Mouse (Mus musculus) heart, adult 2 months (tissue): ENCODE measurements around the gene Ints11. TPM values are rescaled to one million over a fixed set of nuclear protein-coding genes. Genes with fewer than 3 reads are reported as not detected.

Source experiments
- DNase-seq, 2 experiments: peaks; one replicate each; pipeline ENCODE4 v3.0.0; 2021
- H3K27ac ChIP-seq: fragments of 200-600 bp; 2 replicates; pipeline ENCODE4 v1.8.1; 2022
- H3K27me3 ChIP-seq: fragments of 200-500 bp; 2 replicates; pipeline ENCODE4 v1.6.1; 2012; ENCODE audit warnings: mild to moderate bottlenecking, low read length, inconsistent platforms, mixed read lengths; ENCODE audit not compliant: control insufficient read depth, insufficient read depth
- H3K36me3 ChIP-seq: fragments of 200-500 bp; 2 replicates; pipeline ENCODE4 v1.6.1; 2012; ENCODE audit warnings: low read length, inconsistent platforms; ENCODE audit not compliant: control insufficient read depth, insufficient read depth
- H3K4me1 ChIP-seq: fragments of 200-500 bp; 2 replicates; pipeline ENCODE4 v1.6.1; 2011; ENCODE audit warnings: low read length; ENCODE audit not compliant: control insufficient read depth, insufficient read depth
- H3K4me3 ChIP-seq: fragments of 200-600 bp; 2 replicates; pipeline ENCODE4 v1.8.1; 2022
- H3K79me2 ChIP-seq: fragments of 200-500 bp; replicated peaks from 2 replicates; pipeline ENCODE4 v1.6.1; 2012; ENCODE audit warnings: mild to moderate bottlenecking, inconsistent platforms, low read length, moderate library complexity, mixed read lengths; ENCODE audit not compliant: control insufficient read depth, insufficient read depth
- H3K9ac ChIP-seq: fragments of 200-500 bp; 2 replicates; pipeline ENCODE4 v1.6.1; 2012; ENCODE audit warnings: low read depth, mild to moderate bottlenecking, control low read depth, inconsistent platforms, low read length, mixed read lengths
- CTCF ChIP-seq: fragments of 200-600 bp; IDR thresholded peaks from 2 replicates; pipeline ENCODE4 v1.8.1; 2022; ENCODE audit warnings: antibody characterized with exemption, mild to moderate bottlenecking, moderate library complexity
- EP300 ChIP-seq: fragments of 200-500 bp; IDR thresholded peaks from 2 replicates; pipeline ENCODE4 v1.6.1; 2011; ENCODE audit warnings: low read depth, low read length, control low read depth; ENCODE audit not compliant: insufficient read depth
- POLR2A ChIP-seq: fragments of 200-500 bp; IDR thresholded peaks from 2 replicates; pipeline ENCODE4 v1.6.1; 2011; ENCODE audit warnings: mild to moderate bottlenecking, low read depth, low read length, control low read depth; ENCODE audit not compliant: insufficient read depth
- WGBS: fragments of 180-500 bp; shearing (Covaris S2); methylation state at CpG from one replicate; pipeline ENCODE4 v1.1.7; 2018; 5-methylcytosine and 5-hydroxymethylcytosine counted together
- intact Hi-C: fragments of 180-260 bp; cut with DNase I; formaldehyde crosslinking; loops from one replicate; pipeline ENCODE4 v1.15.1; 2025
- polyA plus RNA-seq: library from polyadenylated mRNA; depleted of rRNA; stranded (reverse); fragments of >200 nt; gene quantifications from 2 replicates; pipeline ENCODE4 v1.2.3, GENCODE M21; 2012
- total RNA-seq, 2 experiments: library from RNA; stranded (reverse); gene quantifications; 2 replicates each; pipeline ENCODE4 v1.2.3; 2021

Gene Ints11
- total and polyA plus RNA-seq, 3 experiments = 15.3 to 17.4 (median 15.8) TPM

GRCm38 (mm10) chr4:155831205-155831766 lies 38.1 kb upstream of the Ints11 start, which contains the start of gene Aurkaip1:
Gene Aurkaip1 (plus strand): TSS chr4:155831272.
- peak; percentile 95 for DNase-seq
- Histone ChIP-seq H3K27ac (peak within 1 kb of the TSS; percentile 92), H3K79me2 (no peaks in the 10 kb centered on the region), H3K36me3 (peaks cover 2% of the 10 kb centered on the region; the same call in 1 of the 2 replicates), H3K4me1 (peaks cover 12% of the 10 kb centered on the region), H3K9ac (peak within 1 kb of the TSS; percentile 84), H3K27me3 (no peaks in the 10 kb centered on the region), H3K4me3 (peak within 1 kb of the TSS; percentile 68)
- intact Hi-C loops = loop anchor here (1.0 to 2.0 kb wide), 3 partner anchors 18 to 112 kb away; partner anchors contain the start of genes Ccnl2 and Ube2j2
- TF ChIP-seq EP300 (peak; percentile 78; the same call in 1 of the 2 replicates), POLR2A (peak; percentile 86), CTCF (peak; percentile 84)
- WGBS = under 1% methylated on average over 49 of the region's 49 CpGs

GRCm38 (mm10) chr4:155831831-155832230 lies 37.5 kb upstream of the Ints11 start:
- Histone ChIP-seq H3K79me2 (no peaks in the 10 kb centered on the region), H3K9ac (peak overlapping the region; percentile 84), H3K4me3 (peak overlapping the region; percentile 68), H3K27me3 (no peaks in the 10 kb centered on the region), H3K27ac (peak overlapping the region; percentile 92), H3K36me3 (peaks cover 2% of the 10 kb centered on the region; the same call in 1 of the 2 replicates), H3K4me1 (peaks cover 12% of the 10 kb centered on the region)
- DNase-seq = no peak
- no peak for TF ChIP-seq CTCF
- TF ChIP-seq POLR2A = no peak
- no peak for TF ChIP-seq EP300
- intact Hi-C loops = loop anchor here (1.0 to 2.0 kb wide), 3 partner anchors 19 to 111 kb away; partner anchors contain the start of genes Ccnl2 and Ube2j2
- under 1% methylated on average over 25 of the region's 25 CpGs for WGBS

GRCm38 (mm10) chr4:155832321-155832720 lies 37.0 kb upstream of the Ints11 start:
- no peak for DNase-seq

GRCm38 (mm10) chr4:155833234-155833633 lies 36.1 kb upstream of the Ints11 start:
- Histone ChIP-seq H3K27me3 (no peaks in the 10 kb centered on the region), H3K9ac (no peak overlapping the region), H3K27ac (no peak overlapping the region), H3K4me3 (no peak overlapping the region), H3K4me1 (peaks cover 19% of the 10 kb centered on the region), H3K36me3 (peaks cover 2% of the 10 kb centered on the region; the same call in 1 of the 2 replicates), H3K79me2 (no peaks in the 10 kb centered on the region)
- 83% methylated on average over 4 of the region's 4 CpGs for WGBS
- no peak for DNase-seq
- intact Hi-C loops = no loop called here
- TF ChIP-seq CTCF (no peak), EP300 (no peak), POLR2A (no peak)

More at GRCm38 (mm10) chr4:155832321-155832720, 37.0 kb upstream of the Ints11 start:
- 38% methylated on average over 10 of the region's 10 CpGs for WGBS
- Histone ChIP-seq H3K4me3 (peak overlapping the region; percentile 68), H3K79me2 (no peaks in the 10 kb centered on the region), H3K27me3 (no peaks in the 10 kb centered on the region), H3K9ac (peak overlapping the region; percentile 84), H3K27ac (peak overlapping the region; percentile 92), H3K36me3 (peaks cover 2% of the 10 kb centered on the region; the same call in 1 of the 2 replicates), H3K4me1 (peaks cover 12% of the 10 kb centered on the region)
- TF ChIP-seq EP300 = no peak
- TF ChIP-seq POLR2A = no peak
- no peak for TF ChIP-seq CTCF
- intact Hi-C loops = no loop called here

- H3K79me2 ChIP-seq = no peaks in the 10 kb centered on the region
- peaks cover 20% of the 10 kb centered on the region for H3K4me1 ChIP-seq
- peaks cover 2% of the 10 kb centered on the region; the same call in 1 of the 2 replicates for H3K36me3 ChIP-seq
- H3K4me3 ChIP-seq = no peak overlapping the region
- intact Hi-C loops = no loop called here
- no peak overlapping the region for H3K9ac ChIP-seq
- WGBS = 4% methylated on average over 2 of the region's 2 CpGs
- peak overlapping the region; percentile 71 for H3K27ac ChIP-seq
- DNase-seq = peak; percentile 85 to 87
- TF ChIP-seq POLR2A (peak; percentile 13; the same call in 1 of the 2 replicates), CTCF (peak; percentile 91), EP300 (peak; percentile 85)
- no peaks in the 10 kb centered on the region for H3K27me3 ChIP-seq
These were observed 35.5 kb upstream of the Ints11 start for GRCm38 (mm10) chr4:155833836-155834235.

GRCm38 (mm10) chr4:155837404-155838010 lies 31.8 kb upstream of the Ints11 start:
- peaks cover 23% of the 10 kb centered on the region for H3K4me1 ChIP-seq
- intact Hi-C loops = no loop called here
- H3K79me2 ChIP-seq = no peaks in the 10 kb centered on the region
- H3K27me3 ChIP-seq = no peaks in the 10 kb centered on the region
- H3K36me3 ChIP-seq = peaks cover 2% of the 10 kb centered on the region; the same call in 1 of the 2 replicates
- WGBS = 11% methylated on average over 11 of the region's 11 CpGs
- H3K4me3 ChIP-seq = no peak overlapping the region
- H3K27ac ChIP-seq = peak overlapping the region; percentile 84
- TF ChIP-seq CTCF (no peak), EP300 (no peak), POLR2A (no peak)
- peak; percentile 67 to 81 for DNase-seq
- H3K9ac ChIP-seq = no peak overlapping the region; the same call in 1 of the 2 replicates
